Mouse (Mus musculus): ENCODE results near the gene Ppt1. TPM values are rescaled to one million over a fixed set of nuclear protein-coding genes. Genes with fewer than 3 reads are reported as not detected.
A peak's percentile ranks its signal among the peaks of the same experiment; 100 is the strongest.

Ppt1 gene
- polyA plus RNA-seq, 1 experiment from 2014 or later = 85.2 TPM

DNA sequence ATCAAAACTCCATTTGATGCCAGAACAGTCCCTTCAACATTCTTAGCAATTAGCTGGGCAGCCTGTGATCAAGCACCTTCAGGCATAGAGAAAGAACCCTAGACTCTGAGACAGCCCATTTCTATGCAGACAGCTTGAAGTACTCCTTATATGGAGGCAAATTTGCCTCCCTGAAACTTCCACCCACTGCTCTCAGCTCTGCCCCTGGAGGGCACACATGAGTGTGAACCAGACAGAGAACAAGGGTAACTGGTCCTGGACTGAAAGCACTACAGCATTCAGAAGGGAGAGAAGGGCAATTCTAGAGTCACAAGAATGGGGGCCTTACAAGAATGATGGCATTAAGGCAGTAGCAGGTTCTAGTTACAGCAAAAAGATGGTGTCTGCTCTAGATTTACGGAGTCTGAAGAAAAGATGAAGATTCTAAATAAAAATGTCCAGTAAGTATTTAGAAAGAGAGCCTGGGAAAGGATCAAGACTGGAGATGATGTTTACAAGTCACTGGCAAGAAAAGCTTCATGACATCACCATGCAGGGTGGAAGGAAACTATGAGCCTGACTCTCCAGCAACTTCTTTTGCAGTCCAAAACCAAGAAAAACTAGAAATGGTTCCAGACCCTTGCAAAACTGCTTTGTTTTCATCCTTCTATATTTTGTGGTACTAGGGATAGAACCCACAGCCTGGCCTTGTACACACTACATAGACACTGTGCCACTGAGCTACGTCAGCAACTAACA is 42.5 kb downstream of the Ppt1 start:
- Histone ChIP-seq H3K9ac (replicated peaks; ENCODE audit: low read depth, low read length) (no peak overlapping the region), H3K27me3 (replicated peaks; ENCODE audit: control insufficient read depth, insufficient read depth, low read length) (no peaks in the 10 kb centered on the region), H3K4me3 (replicated peaks; ENCODE audit: low read length) (no peak overlapping the region), H3K4me2 (ENCODE audit: low read length) (no peak overlapping the region), H3K9me3 (ENCODE audit: control insufficient read depth, low read length) (no peaks in the 10 kb centered on the region), H3K36me3 (ENCODE audit: control insufficient read depth, insufficient read depth) (no peaks in the 10 kb centered on the region), H3K4me1 (replicated peaks; ENCODE audit: control insufficient read depth, insufficient read depth, low read length) (peaks cover 13% of the 10 kb centered on the region), H3K27ac (ENCODE audit: low read length) (no peak overlapping the region)
- WGBS = 89% methylated on average over 2 of the region's 2 CpGs
- ATAC-seq = no peak

DNA sequence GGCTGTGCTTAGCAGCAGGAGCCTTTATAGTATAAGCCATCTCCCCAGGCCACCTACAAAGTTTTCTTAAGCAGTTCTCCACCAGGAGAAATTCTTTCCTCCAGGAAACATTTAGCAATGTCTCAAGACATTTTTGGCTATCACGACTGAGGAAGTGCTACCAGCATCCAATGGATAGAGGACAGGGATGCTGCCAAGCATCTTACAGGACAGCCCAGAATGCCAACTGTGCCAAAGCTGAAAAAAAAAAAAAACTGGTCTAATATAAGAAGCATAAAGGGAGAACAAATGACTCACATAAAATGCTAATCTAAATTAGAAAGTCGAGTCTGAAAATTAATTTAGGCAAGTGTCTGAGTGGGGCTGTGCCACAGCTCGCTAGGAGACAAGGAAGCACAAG is 46.5 kb downstream of the Ppt1 start:
- ATAC-seq = no peak
- 70% methylated on average over 3 of the region's 3 CpGs for WGBS
- no peak overlapping the region for H3K4me3 ChIP-seq (replicated peaks; ENCODE audit: low read length)

DNA sequence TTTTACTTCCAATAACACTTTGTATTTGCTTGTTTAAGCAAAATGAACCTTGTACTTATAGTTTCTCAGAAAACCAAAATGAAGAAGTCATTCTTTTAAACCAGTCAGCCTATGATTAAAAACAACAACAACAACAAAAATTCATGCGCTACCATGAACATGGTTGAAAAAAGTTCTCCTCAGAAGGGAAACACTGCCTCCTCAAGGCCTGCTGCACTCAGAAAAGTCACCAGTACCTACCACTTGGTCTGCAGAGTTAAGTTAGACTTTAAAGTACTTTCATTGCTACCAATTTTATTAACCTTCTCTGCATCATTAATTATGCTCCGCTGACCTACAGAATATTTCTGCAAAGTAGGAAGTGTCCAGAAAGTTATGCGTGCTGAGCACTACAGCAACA is 47.3 kb downstream of the Ppt1 start:
- Histone ChIP-seq H3K9me3 (ENCODE audit: control insufficient read depth, low read length) (no peaks in the 10 kb centered on the region), H3K4me3 (replicated peaks; ENCODE audit: low read length) (no peak overlapping the region), H3K27ac (ENCODE audit: low read length) (no peak overlapping the region), H3K9ac (replicated peaks; ENCODE audit: low read depth, low read length) (no peak overlapping the region), H3K4me2 (ENCODE audit: low read length) (no peak overlapping the region), H3K36me3 (ENCODE audit: control insufficient read depth, insufficient read depth) (no peaks in the 10 kb centered on the region), H3K4me1 (replicated peaks; ENCODE audit: control insufficient read depth, insufficient read depth, low read length) (peaks cover 37% of the 10 kb centered on the region), H3K27me3 (replicated peaks; ENCODE audit: control insufficient read depth, insufficient read depth, low read length) (no peaks in the 10 kb centered on the region)
- ATAC-seq = no peak
- 92% methylated on average over 3 of the region's 3 CpGs for WGBS

More for the DNA sequence above, 46.5 kb downstream of the Ppt1 start:
- no peaks in the 10 kb centered on the region for H3K27me3 ChIP-seq (replicated peaks; ENCODE audit: control insufficient read depth, insufficient read depth, low read length)
- H3K4me1 ChIP-seq (replicated peaks; ENCODE audit: control insufficient read depth, insufficient read depth, low read length) = peaks cover 37% of the 10 kb centered on the region
- H3K4me2 ChIP-seq (ENCODE audit: low read length) = no peak overlapping the region
- H3K9ac ChIP-seq (replicated peaks; ENCODE audit: low read depth, low read length) = no peak overlapping the region
- H3K9me3 ChIP-seq (ENCODE audit: control insufficient read depth, low read length) = no peaks in the 10 kb centered on the region
- no peak overlapping the region for H3K27ac ChIP-seq (ENCODE audit: low read length)
- H3K36me3 ChIP-seq (ENCODE audit: control insufficient read depth, insufficient read depth) = no peaks in the 10 kb centered on the region

DNA sequence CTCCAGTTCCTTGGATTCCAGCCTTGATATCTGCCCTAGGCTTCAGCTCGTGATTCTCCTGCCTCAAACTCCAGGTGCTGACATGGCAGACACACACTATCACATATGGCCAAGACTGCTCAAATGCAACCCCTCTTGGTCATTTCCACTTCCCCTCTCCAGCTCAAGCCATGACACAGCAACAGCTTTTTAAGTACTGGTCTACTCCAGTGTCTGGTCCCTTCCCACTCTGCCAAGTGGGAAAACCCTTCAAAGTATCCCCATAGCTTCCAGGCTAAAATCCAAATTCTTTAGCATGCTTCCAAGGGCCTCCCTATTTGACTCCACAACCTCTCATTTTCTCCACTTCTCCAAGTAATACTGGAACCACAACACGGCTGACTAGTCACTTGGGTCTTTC is 48.0 kb downstream of the Ppt1 start:
- H3K4me3 ChIP-seq (replicated peaks; ENCODE audit: low read length) = no peak overlapping the region; the same call in 1 of the 2 replicates
- no peak overlapping the region for H3K9ac ChIP-seq (replicated peaks; ENCODE audit: low read depth, low read length)

DNA sequence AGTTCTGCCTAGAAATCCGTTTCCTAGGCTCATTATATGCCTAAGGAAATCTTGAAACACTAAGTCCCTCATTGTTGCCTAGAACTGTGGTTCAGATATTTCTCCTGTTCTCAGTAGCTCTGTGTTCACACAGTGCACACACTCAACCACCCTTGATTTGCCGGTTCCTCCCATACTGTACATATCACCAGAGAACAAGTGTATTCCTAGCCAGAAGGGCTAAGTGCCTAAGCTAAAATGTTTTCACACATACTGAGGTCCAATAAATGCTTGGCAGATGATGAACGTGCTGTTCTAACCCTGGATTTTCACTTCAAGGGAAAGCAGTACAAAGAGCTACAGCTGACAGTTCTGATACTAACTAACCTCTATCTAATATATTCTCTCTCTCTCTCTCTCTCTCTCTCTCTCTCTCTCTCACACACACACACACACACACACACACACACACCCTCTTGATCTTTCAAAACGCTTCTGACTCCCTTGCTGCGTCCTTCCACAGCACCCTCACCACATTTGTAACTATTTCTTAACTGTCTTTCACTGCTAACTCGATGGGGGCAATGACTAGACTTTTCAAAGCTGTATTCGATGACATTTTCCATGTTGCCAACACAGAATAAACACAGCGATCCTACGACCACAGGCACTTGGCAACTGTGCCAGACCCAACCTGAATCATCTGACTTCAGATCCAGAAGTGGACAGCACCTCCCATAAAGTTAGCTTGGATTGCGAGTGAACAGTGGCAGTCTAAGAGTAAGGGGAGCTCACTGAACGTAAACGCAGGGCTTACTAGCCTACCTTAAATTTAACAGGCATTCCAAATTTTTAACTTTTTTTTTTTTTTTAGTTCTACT is 48.7 kb downstream of the Ppt1 start:
- peaks cover 37% of the 10 kb centered on the region for H3K4me1 ChIP-seq (replicated peaks; ENCODE audit: control insufficient read depth, insufficient read depth, low read length)
- no peak for ATAC-seq
- no peak overlapping the region; the same call in 1 of the 2 replicates for H3K9ac ChIP-seq (replicated peaks; ENCODE audit: low read depth, low read length)
- no peaks in the 10 kb centered on the region for H3K27me3 ChIP-seq (replicated peaks; ENCODE audit: control insufficient read depth, insufficient read depth, low read length)
- H3K27ac ChIP-seq (ENCODE audit: low read length) = no peak overlapping the region
- H3K9me3 ChIP-seq (ENCODE audit: control insufficient read depth, low read length) = no peaks in the 10 kb centered on the region
- 45% methylated on average over 12 of the region's 12 CpGs for WGBS
- H3K4me3 ChIP-seq (replicated peaks; ENCODE audit: low read length) = peak overlapping the region; percentile 69
- H3K36me3 ChIP-seq (ENCODE audit: control insufficient read depth, insufficient read depth) = no peaks in the 10 kb centered on the region
- H3K4me2 ChIP-seq (ENCODE audit: low read length) = peak overlapping the region; percentile 70

More for the DNA sequence above, 48.0 kb downstream of the Ppt1 start:
- Histone ChIP-seq H3K36me3 (ENCODE audit: control insufficient read depth, insufficient read depth) (no peaks in the 10 kb centered on the region), H3K4me1 (replicated peaks; ENCODE audit: control insufficient read depth, insufficient read depth, low read length) (peaks cover 37% of the 10 kb centered on the region), H3K27ac (ENCODE audit: low read length) (no peak overlapping the region), H3K27me3 (replicated peaks; ENCODE audit: control insufficient read depth, insufficient read depth, low read length) (no peaks in the 10 kb centered on the region), H3K9me3 (ENCODE audit: control insufficient read depth, low read length) (no peaks in the 10 kb centered on the region), H3K4me2 (ENCODE audit: low read length) (peak overlapping the region; percentile 70)
- ATAC-seq = no peak
- WGBS = 87% methylated on average over 2 of the region's 2 CpGs

DNA sequence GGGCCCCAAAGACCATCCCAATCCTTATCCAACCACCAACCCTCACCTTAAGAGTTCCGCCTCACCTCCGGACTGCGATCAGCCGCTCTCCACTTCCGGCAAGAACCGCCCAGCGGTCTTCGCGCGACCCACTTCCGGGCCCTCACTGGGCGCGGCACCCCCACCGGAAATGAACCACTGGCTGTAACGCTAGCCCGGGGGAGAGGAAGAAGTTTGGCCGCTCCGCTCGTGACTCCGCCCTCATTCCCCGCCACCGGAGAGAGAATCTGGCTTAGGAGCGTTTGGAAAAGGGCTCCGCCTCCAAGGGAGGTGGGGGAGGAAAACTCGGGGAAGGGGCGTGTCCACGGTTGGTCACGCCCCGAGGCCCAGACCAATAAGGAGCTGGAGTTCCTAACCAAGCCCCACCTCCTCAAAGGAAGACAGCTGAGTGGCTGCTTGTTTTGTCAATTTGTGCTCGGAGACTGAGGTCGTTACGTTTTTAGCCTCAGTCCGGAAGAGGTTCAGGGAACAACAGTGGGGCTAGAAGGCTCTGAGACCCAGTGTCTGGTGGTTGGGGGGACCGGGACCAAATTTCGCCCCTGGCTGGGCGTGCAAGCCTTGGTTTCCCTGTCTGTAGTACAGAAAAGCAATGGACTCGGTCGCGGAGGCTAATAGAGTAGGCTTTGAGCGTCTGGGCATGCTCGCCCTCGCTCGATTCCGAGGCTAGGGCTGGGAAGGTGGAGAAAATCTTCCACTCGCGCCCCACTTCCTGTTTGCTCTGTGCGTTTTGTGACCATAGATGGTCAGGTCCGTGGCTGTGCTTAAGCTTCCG is 49.9 kb downstream of the Ppt1 start, which contains the start of gene Cap1:
Gene Cap1, minus strand, starts transcription at position 289 of the 811 bp plus-strand sequence.
- Histone ChIP-seq H3K4me3 (replicated peaks; ENCODE audit: low read length) (peak within 1 kb of the TSS; percentile 69), H3K9ac (replicated peaks; ENCODE audit: low read depth, low read length) (peak within 1 kb of the TSS; percentile 88), H3K9me3 (ENCODE audit: control insufficient read depth, low read length) (no peaks in the 10 kb centered on the region), H3K4me2 (ENCODE audit: low read length) (peak within 1 kb of the TSS; percentile 89), H3K4me1 (replicated peaks; ENCODE audit: control insufficient read depth, insufficient read depth, low read length) (peaks cover 44% of the 10 kb centered on the region), H3K27ac (ENCODE audit: low read length) (peak within 1 kb of the TSS; percentile 100), H3K27me3 (replicated peaks; ENCODE audit: control insufficient read depth, insufficient read depth, low read length) (no peaks in the 10 kb centered on the region), H3K36me3 (ENCODE audit: control insufficient read depth, insufficient read depth) (no peaks in the 10 kb centered on the region)
- peak; percentile 94 for ATAC-seq
- WGBS = under 1% methylated on average over 49 of the region's 49 CpGs

DNA sequence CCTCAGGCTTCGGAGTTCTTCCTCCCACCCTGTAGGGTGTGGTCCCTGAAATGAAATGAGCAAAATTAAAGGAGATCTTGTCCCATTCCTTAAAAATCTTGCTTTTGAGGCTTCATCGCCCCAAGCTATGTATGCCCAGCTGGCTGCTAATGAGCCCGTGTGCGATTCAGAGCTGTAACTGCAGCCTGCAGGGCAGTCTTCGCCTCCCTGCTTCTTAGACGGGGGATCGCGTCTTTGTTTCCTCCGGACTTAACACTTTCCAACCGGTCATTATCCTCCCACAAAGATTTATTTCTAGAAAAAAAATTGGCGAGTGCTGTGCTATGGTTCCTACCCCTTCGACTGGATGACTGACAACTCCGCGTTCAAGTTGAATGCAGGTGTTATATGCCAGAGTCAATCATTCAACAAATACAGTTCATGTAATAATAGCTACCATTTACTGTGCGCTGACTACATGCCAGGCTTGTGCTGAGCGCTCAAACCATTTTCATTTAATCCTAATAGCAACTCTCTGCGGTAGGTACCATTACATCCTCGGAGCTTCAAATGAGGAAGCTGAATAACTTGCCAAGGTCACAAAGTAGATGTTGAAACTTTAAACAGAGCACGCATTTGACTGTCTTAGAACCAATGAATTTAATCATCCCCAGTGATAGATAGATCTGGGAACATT is 50.7 kb downstream of the Ppt1 start:
- Histone ChIP-seq H3K36me3 (ENCODE audit: control insufficient read depth, insufficient read depth) (no peaks in the 10 kb centered on the region), H3K4me2 (ENCODE audit: low read length) (peak overlapping the region; percentile 89), H3K27ac (ENCODE audit: low read length) (peak overlapping the region; percentile 100), H3K9ac (replicated peaks; ENCODE audit: low read depth, low read length) (peak overlapping the region; percentile 88), H3K4me1 (replicated peaks; ENCODE audit: control insufficient read depth, insufficient read depth, low read length) (peaks cover 43% of the 10 kb centered on the region), H3K9me3 (ENCODE audit: control insufficient read depth, low read length) (no peaks in the 10 kb centered on the region), H3K27me3 (replicated peaks; ENCODE audit: control insufficient read depth, insufficient read depth, low read length) (no peaks in the 10 kb centered on the region), H3K4me3 (replicated peaks; ENCODE audit: low read length) (peak overlapping the region; percentile 69)
- peak; percentile 24 for ATAC-seq
- WGBS = 1% methylated on average over 19 of the region's 19 CpGs

DNA sequence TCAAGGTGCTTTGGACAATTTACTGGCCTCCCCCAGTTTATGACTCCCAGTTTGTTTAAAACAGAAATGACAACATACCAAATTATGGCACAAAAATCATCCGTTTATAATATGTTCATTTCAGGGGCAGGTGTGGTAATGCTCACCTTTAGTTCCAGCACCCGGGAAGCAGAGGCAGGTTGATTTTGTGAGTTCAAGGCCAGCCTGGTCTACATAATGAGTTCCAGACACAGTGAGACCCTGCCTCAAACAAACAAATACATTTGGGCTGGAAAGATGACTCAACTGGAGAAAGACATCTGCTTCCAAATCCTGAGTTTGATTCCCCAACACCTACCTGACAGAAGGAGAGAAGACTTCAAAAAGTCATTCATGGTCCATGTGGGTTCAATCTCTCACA is 51.3 kb downstream of the Ppt1 start:
- H3K36me3 ChIP-seq (ENCODE audit: control insufficient read depth, insufficient read depth) = no peaks in the 10 kb centered on the region
- ATAC-seq = no peak
- 72% methylated on average over 2 of the region's 2 CpGs for WGBS
- peak overlapping the region; percentile 89 for H3K4me2 ChIP-seq (ENCODE audit: low read length)
- H3K9ac ChIP-seq (replicated peaks; ENCODE audit: low read depth, low read length) = no peak overlapping the region
- peaks cover 41% of the 10 kb centered on the region for H3K4me1 ChIP-seq (replicated peaks; ENCODE audit: control insufficient read depth, insufficient read depth, low read length)
- no peaks in the 10 kb centered on the region for H3K9me3 ChIP-seq (ENCODE audit: control insufficient read depth, low read length)
- no peaks in the 10 kb centered on the region for H3K27me3 ChIP-seq (replicated peaks; ENCODE audit: control insufficient read depth, insufficient read depth, low read length)
- H3K4me3 ChIP-seq (replicated peaks; ENCODE audit: low read length) = no peak overlapping the region; the same call in 1 of the 2 replicates
- peak overlapping the region; percentile 100 for H3K27ac ChIP-seq (ENCODE audit: low read length)

All from forebrain, embryonic 16.5 days (tissue).